In the genomic region with DNA sequence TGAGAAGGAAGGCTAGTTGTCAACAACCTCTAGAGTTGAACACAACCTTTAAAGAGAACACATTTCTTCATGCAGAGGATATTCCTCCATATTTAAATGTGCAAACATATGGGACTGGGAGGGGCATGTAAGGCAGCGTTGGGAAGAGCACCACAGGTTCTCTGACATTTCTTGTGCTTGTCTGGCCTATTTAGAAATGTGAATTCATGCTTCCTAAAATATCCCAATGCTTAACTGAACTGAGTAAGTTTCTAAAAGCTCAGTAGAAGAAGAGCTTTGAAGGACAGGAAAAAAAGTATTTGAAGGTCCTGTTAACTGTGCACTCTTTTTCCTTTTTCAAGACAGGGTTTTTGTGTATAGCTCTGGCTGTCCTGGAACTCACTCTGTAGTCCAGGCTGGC, we compare ENCODE assay signal across 24 mouse cellular contexts. TPM values are rescaled to one million over a fixed set of nuclear protein-coding genes. Genes with fewer than 3 reads are reported as not detected.
"Had no signal": no experiment of that assay in that cellular context is flagged by ENCODE, and none has a peak within 500 bp of the region (broad histone marks: within the 10 kb centered on the region; RNA-seq: fewer than 3 reads in every experiment).

No protein-coding gene starts in this region.

- ATAC-seq: forebrain, embryonic 13.5 days; forebrain, embryonic 14.5 days; forebrain, embryonic 15.5 days; forebrain, embryonic 16.5 days; forebrain, postnatal 0 days had no signal

- DNase-seq: cerebellum, adult 8-10 months; cerebellum, adult 9-10 months; cerebellum, adult 9-11 months; cerebellum, postnatal 10 days; cerebellum, postnatal 14 days; cerebellum, postnatal 25 days; cerebellum, postnatal 36 days; embryo, embryonic 11 days; forebrain, postnatal 0 days; gastrocnemius, adult 2 months; gastrocnemius, postnatal 10 days; gastrocnemius, postnatal 14 days; gastrocnemius, postnatal 25 days; gastrocnemius, postnatal 36 days; heart, adult 18-20 months; heart, adult 2 months had no signal

RNA-seq across cellular contexts. Expression of a gene that starts 13.4 kb away (rescaled TPM):
- total RNA-seq: gastrocnemius, adult 18-20 months; gastrocnemius, adult 2 months; gastrocnemius, adult 8-10 months; gastrocnemius, postnatal 10 days; gastrocnemius, postnatal 14 days; gastrocnemius, postnatal 25 days; gastrocnemius, postnatal 36 days; heart, adult 18-20 months; heart, adult 2 months had no signal

RNA-seq across cellular contexts. Expression of a gene that starts 32.2 kb away (rescaled TPM):
- total RNA-seq: common myeloid progenitor, adult 5-6 weeks; gastrocnemius, adult 2 months; gastrocnemius, adult 8-10 months; gastrocnemius, postnatal 25 days; gastrocnemius, postnatal 36 days; granulocyte monocyte progenitor cell, adult 5-6 weeks had no signal
